ENCODE assay signal across 9 mouse cellular contexts in genomic region chr6:91259440-91260120, GRCm38 (mm10). TPM values are rescaled to one million over a fixed set of nuclear protein-coding genes. Genes with fewer than 3 reads are reported as not detected.
DNase-seq lines count a peak whose midpoint lies in the region; ATAC-seq lines count a peak whose summit lies in the region.
"Had no signal": no experiment of that assay in that cellular context is flagged by ENCODE, and none has a peak within 500 bp of the region (broad histone marks: within the 10 kb centered on the region; RNA-seq: fewer than 3 reads in every experiment).

No protein-coding gene starts in this region.

- DNase-seq in gastrocnemius, postnatal 14 days, result peak; percentile 45
- no peak for DNase-seq in gastrocnemius, postnatal 10 days
- DNase-seq in MN1 (ENCODE audit: low spot score), result peak; percentile 90
- peak; percentile 70 for DNase-seq in right cerebral cortex, postnatal 25 days
- DNase-seq in embryo, embryonic 9.5 days (ENCODE audit: extremely low spot score), result no peak
- no peak for DNase-seq in cerebellum, postnatal 14 days
- no peak for DNase-seq in kidney, adult 8-10 months

- ATAC-seq in inflammation-experienced regulatory T-cells, adult 6 months, result peak; percentile 35
- ATAC-seq: lung, postnatal 0 days had no signal

- intact Hi-C loops in gastrocnemius, postnatal 14 days (cut with DNase I; ENCODE audit: low total_unique reads), result loop anchor here (5.0 kb wide), 1 partner anchor 92 kb away; no protein-coding TSS in a partner anchor

RNA-seq across cellular contexts. Expression of gene Fbln2, which starts 47.3 kb away (rescaled TPM):
- total RNA-seq in gastrocnemius, postnatal 14 days (2021), result 10 to 100 TPM; 62.5 to 62.6 TPM
- 10 to 100 TPM; 63.3 to 73.2 TPM for total RNA-seq in gastrocnemius, postnatal 10 days (2021)
- polyA plus RNA-seq in inflammation-experienced regulatory T-cells, adult 6 months (2017; shearing (Covaris generic)), result 1 to 10 TPM in 1 of 3 experiments, under 1 TPM in 1, not detected in 1; 0.22 to 1.2 TPM

Comparison
In these comparisons a context has a peak if more than half of its experiments do, and no peak if none do; other contexts are left out.
1. DNase-seq: peak in gastrocnemius, postnatal 14 days (single experiment), MN1 (single experiment) and right cerebral cortex, postnatal 25 days (single experiment); none in gastrocnemius, postnatal 10 days (single experiment), embryo, embryonic 9.5 days (single experiment), cerebellum, postnatal 14 days (0 of 2) and kidney, adult 8-10 months (0 of 2).